8 mouse cellular contexts compared by ENCODE assay signal in genomic region chr12:100724606-100725457, GRCm38 (mm10). TPM values are rescaled to one million over a fixed set of nuclear protein-coding genes. Genes with fewer than 3 reads are reported as not detected.
DNase-seq lines count a peak whose midpoint lies in the region; ATAC-seq lines count a peak whose summit lies in the region.

No protein-coding gene starts in this region.

- DNase-seq in MEL-GATA-1-ER (ENCODE audit: extremely low read depth, low read depth), result peak; percentile 99
- DNase-seq in cerebellum, adult 8-10 months, result peak; percentile 99
- DNase-seq in forelimb bud, embryonic 11.5 days (ENCODE audit: low read depth, low spot score), result peak; percentile 100
- peak; percentile 98 for DNase-seq in layer of hippocampus, adult 9-10 months (ENCODE audit: low spot score)
- peak; percentile 91 for DNase-seq in ovary, postnatal 10 days (ENCODE audit: low spot score)
- peak; percentile 98 to 99 for DNase-seq in thymus, postnatal 10 days (ENCODE audit: low spot score in 2 of 2)

- H3K9ac ChIP-seq in lung, embryonic 16.5 days (ENCODE audit: low read length), result peak overlapping the region; percentile 85

- under 1% methylated on average over 57 of the region's 85 CpGs for WGBS in lung, embryonic 16.5 days

- H3K4me2 ChIP-seq in lung, embryonic 16.5 days (ENCODE audit: low read depth, low read length), result peak overlapping the region; percentile 92

- no peaks in the 10 kb centered on the region for H3K27me3 ChIP-seq in lung, embryonic 16.5 days (ENCODE audit: control insufficient read depth, insufficient read depth, low read depth, low read length)

- H3K4me3 ChIP-seq in lung, embryonic 16.5 days (ENCODE audit: low read length), result peak overlapping the region; percentile 88

- peak; percentile 90 to 92 for ATAC-seq in hematopoietic stem cell, adult 5-6 weeks (replicated peaks in 1 of 2; ENCODE audit: insufficient read depth in 1 of 2, low FRiP score in 2 of 2, low TSS enrichment in 1 of 2, low read depth in 1 of 2, poor library complexity in 2 of 2, severe bottlenecking in 2 of 2)
- peak; percentile 99 for ATAC-seq in lung, embryonic 16.5 days (ENCODE audit: low read depth)

- H3K9me3 ChIP-seq in lung, embryonic 16.5 days (ENCODE audit: control insufficient read depth, low read length), result no peaks in the 10 kb centered on the region

- peak overlapping the region; percentile 98 for H3K27ac ChIP-seq in lung, embryonic 16.5 days (ENCODE audit: low read length)

- H3K4me1 ChIP-seq in lung, embryonic 16.5 days (replicated peaks; ENCODE audit: control insufficient read depth, insufficient read depth, low read length), result peaks cover 5% of the 10 kb centered on the region

- H3K36me3 ChIP-seq in lung, embryonic 16.5 days (ENCODE audit: control insufficient read depth, insufficient read depth, low read length), result no peaks in the 10 kb centered on the region

RNA-seq across cellular contexts. Expression of gene Rps6ka5, which starts 2.0 kb away (rescaled TPM):
- 67.8 and 70.4 TPM in 2 replicates for total RNA-seq in hematopoietic stem cell, adult 5-6 weeks (2017)
- 4.3 and 4.4 TPM in 2 replicates for polyA plus RNA-seq in lung, embryonic 16.5 days (2015; fragmentation: Nextera tagmentation; extraction: Ambion mirVana)

RNA-seq across cellular contexts. Expression of gene Dglucy, which starts 54.0 kb away (rescaled TPM):
- total RNA-seq in hematopoietic stem cell, adult 5-6 weeks (2017), result 4.6 and 16.3 TPM in 2 replicates
- polyA plus RNA-seq in lung, embryonic 16.5 days (2015; fragmentation: Nextera tagmentation; extraction: Ambion mirVana), result 5.7 TPM in 2 replicates

Comparison
In these comparisons a context has a peak if more than half of its experiments do, and no peak if none do; other contexts are left out.
1. Peak in every context shown above with its lines: DNase-seq, ATAC-seq, H3K4me3 ChIP-seq and H3K27ac ChIP-seq.